Mouse (Mus musculus) naive thymus-derived CD4-positive, alpha-beta T cell, adult 2 months (primary cell): ENCODE data around the gene Ikbip.
A peak's percentile ranks its signal among the peaks of the same experiment; 100 is the strongest.

Experiments used
- DNase-seq: peaks from one replicate; pipeline ENCODE4 v3.0.0-alpha.2; 2011; ENCODE audit warnings: low read depth

Ikbip gene

GRCm38 (mm10) chr10:91082550-91083392 lies at the start of gene Ikbip, which contains the start of gene Apaf1:
Gene Ikbip (plus strand): TSS chr10:91082940.
Gene Apaf1 (minus strand): TSS chr10:91082770.
- DNase-seq = peak; percentile 100

GRCm38 (mm10) chr10:91033942-91034341 lies 48.8 kb upstream of the Ikbip start:
- peak; percentile 72 for DNase-seq

GRCm38 (mm10) chr10:91049696-91050095 lies 33.0 kb upstream of the Ikbip start:
- no peak for DNase-seq

GRCm38 (mm10) chr10:91051156-91051555 lies 31.6 kb upstream of the Ikbip start:
- DNase-seq = no peak

- no peak for DNase-seq
Measured at GRCm38 (mm10) chr10:91052734-91053133, 30.0 kb upstream of the Ikbip start.

- peak; percentile 41 for DNase-seq
Measured at GRCm38 (mm10) chr10:91060742-91061141, 22.0 kb upstream of the Ikbip start.

- no peak for DNase-seq
Measured at GRCm38 (mm10) chr10:91062355-91062754, 20.4 kb upstream of the Ikbip start.

- peak; percentile 67 for DNase-seq
Measured at GRCm38 (mm10) chr10:91071768-91072167, 11.0 kb upstream of the Ikbip start.

- DNase-seq = no peak
Measured at GRCm38 (mm10) chr10:91073345-91073744, 9.4 kb upstream of the Ikbip start.

GRCm38 (mm10) chr10:91076667-91077066 lies 6.1 kb upstream of the Ikbip start:
- DNase-seq = no peak

- no peak for DNase-seq
Measured at GRCm38 (mm10) chr10:91080540-91080939, 2.2 kb upstream of the Ikbip start.

GRCm38 (mm10) chr10:91081959-91082507 lies 707 bp upstream of the Ikbip start:
- DNase-seq = no peak

- no peak for DNase-seq
Measured at GRCm38 (mm10) chr10:91083393-91083927, 720 bp downstream of the Ikbip start.

- DNase-seq = no peak
Measured at GRCm38 (mm10) chr10:91092812-91093211, 10.1 kb downstream of the Ikbip start.

GRCm38 (mm10) chr10:91094251-91095104 lies 11.7 kb downstream of the Ikbip start:
- no peak for DNase-seq

- no peak for DNase-seq
Measured at GRCm38 (mm10) chr10:91098056-91098455, 15.3 kb downstream of the Ikbip start.

- DNase-seq = no peak
Measured at GRCm38 (mm10) chr10:91100101-91100500, 17.4 kb downstream of the Ikbip start.

- no peak for DNase-seq
Measured at GRCm38 (mm10) chr10:91101936-91102335, 19.2 kb downstream of the Ikbip start.

- no peak for DNase-seq
Measured at GRCm38 (mm10) chr10:91102799-91103590, 20.3 kb downstream of the Ikbip start.

- DNase-seq = no peak
Measured at GRCm38 (mm10) chr10:91105981-91106380, 23.2 kb downstream of the Ikbip start.

- DNase-seq = no peak
Measured at GRCm38 (mm10) chr10:91109841-91110240, 27.1 kb downstream of the Ikbip start.
